Mouse (Mus musculus) forebrain, embryonic 10.5 days (tissue): ENCODE measurements around the gene Rxrb. TPM values are rescaled to one million over a fixed set of nuclear protein-coding genes. Genes with fewer than 3 reads are reported as not detected.

Experiments
- DNase-seq: peaks from one replicate; pipeline ENCODE4 v3.0.0-alpha.2; 2017; ENCODE audit warnings: low spot score; ENCODE audit errors: extremely low spot score
- H3K27ac ChIP-seq: fragments of 300-500 bp; sonication (generic); 2 replicates; pipeline ENCODE4 v1.5.1; 2016; ENCODE audit warnings: mild to moderate bottlenecking
- H3K27me3 ChIP-seq: fragments of 300-500 bp; sonication (generic); 2 replicates; pipeline ENCODE4 v1.6.1; 2016; ENCODE audit warnings: mild to moderate bottlenecking; ENCODE audit not compliant: poor library complexity, severe bottlenecking
- H3K36me3 ChIP-seq: fragments of 300-500 bp; sonication (generic); replicated peaks from 2 replicates; pipeline ENCODE4 v1.6.1; 2016; ENCODE audit warnings: mild to moderate bottlenecking, moderate library complexity
- H3K4me1 ChIP-seq: fragments of 300-500 bp; sonication (generic); 2 replicates; pipeline ENCODE4 v1.6.1; 2016
- H3K4me3 ChIP-seq: fragments of 300-500 bp; sonication (generic); 2 replicates; pipeline ENCODE4 v1.5.1; 2016; ENCODE audit warnings: mild to moderate bottlenecking, moderate library complexity
- H3K9me3 ChIP-seq: fragments of 300-500 bp; sonication (generic); 2 replicates; pipeline ENCODE4 v1.6.1; 2016; ENCODE audit warnings: mild to moderate bottlenecking, moderate library complexity
- WGBS: fragments of 180-500 bp; shearing (Covaris S2); methylation state at CpG from one replicate; pipeline ENCODE4 v1.1.7; 2016; 5-methylcytosine and 5-hydroxymethylcytosine counted together
- polyA plus RNA-seq: library from polyadenylated mRNA; unstranded; fragments of >200 nt; fragmentation: Nextera tagmentation; extraction: Ambion mirVana; gene quantifications from 2 replicates; pipeline ENCODE4 v1.2.1, GENCODE M21; 2016

Gene Rxrb
- polyA plus RNA-seq, 1 experiment from 2014 or later, result 44.5 TPM

GRCm38 (mm10) chr17:34027656-34028223 lies 3.9 kb upstream of the Rxrb start, which contains the start of gene H2-Ke6:
TSS of gene H2-Ke6 (minus strand) at chr17:34028060.
- Histone ChIP-seq H3K27ac (peak within 1 kb of the TSS; percentile 100), H3K4me3 (peak within 1 kb of the TSS; percentile 98), H3K27me3 (no peaks in the 10 kb centered on the region), H3K9me3 (peaks cover 7% of the 10 kb centered on the region), H3K36me3 (peaks cover 40% of the 10 kb centered on the region), H3K4me1 (peaks cover 84% of the 10 kb centered on the region)
- DNase-seq, result peak; percentile 95
- under 1% methylated on average over 49 of the region's 49 CpGs for WGBS

DNA sequence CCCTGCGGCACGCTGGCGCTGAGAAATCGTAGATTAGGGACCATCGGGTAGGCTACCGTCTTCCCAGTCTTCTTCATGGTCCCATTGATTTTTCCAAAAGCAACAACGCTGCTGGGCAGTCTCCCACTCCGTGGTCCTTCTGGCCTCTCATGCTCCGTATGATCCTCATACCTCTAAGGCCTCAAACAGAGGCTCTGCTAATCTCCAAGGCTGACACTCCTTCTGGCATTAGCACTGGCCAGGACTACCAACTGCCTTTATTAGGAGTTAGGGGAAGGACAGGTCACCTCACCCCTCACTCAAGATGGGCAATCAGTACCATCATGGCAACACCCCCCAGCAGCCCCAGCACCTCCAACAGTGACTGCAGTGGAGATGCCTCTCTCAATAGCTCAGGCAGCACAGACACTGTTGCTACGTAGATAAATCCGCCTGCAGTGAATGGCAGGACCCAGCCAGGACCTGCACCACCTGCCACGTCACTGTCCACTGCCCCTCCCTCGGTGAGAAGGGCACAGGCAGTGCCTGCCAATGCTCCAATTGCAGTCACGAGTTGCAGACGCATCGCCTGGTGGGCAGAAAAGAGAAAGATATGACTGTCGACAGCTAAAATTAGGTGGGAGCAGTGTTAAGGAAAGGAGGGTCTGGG lies 3.0 kb upstream of the Rxrb start:
- Histone ChIP-seq H3K9me3 (no peaks in the 10 kb centered on the region), H3K27me3 (no peaks in the 10 kb centered on the region), H3K4me3 (peak overlapping the region; percentile 98), H3K36me3 (peaks cover 38% of the 10 kb centered on the region), H3K27ac (peak overlapping the region; percentile 100), H3K4me1 (peaks cover 85% of the 10 kb centered on the region)
- DNase-seq, result no peak
- WGBS, result 53% methylated on average over 17 of the region's 17 CpGs

- peaks cover 41% of the 10 kb centered on the region for H3K36me3 ChIP-seq
- H3K27ac ChIP-seq, result peak overlapping the region; percentile 100
- peaks cover 85% of the 10 kb centered on the region for H3K4me1 ChIP-seq
- DNase-seq, result no peak
- H3K9me3 ChIP-seq, result no peaks in the 10 kb centered on the region
- H3K27me3 ChIP-seq, result no peaks in the 10 kb centered on the region
- peak overlapping the region; percentile 98 for H3K4me3 ChIP-seq
- WGBS, result 90% methylated on average over 18 of the region's 18 CpGs
These were observed 2.3 kb upstream of the Rxrb start for GRCm38 (mm10) chr17:34029150-34029889.

DNA sequence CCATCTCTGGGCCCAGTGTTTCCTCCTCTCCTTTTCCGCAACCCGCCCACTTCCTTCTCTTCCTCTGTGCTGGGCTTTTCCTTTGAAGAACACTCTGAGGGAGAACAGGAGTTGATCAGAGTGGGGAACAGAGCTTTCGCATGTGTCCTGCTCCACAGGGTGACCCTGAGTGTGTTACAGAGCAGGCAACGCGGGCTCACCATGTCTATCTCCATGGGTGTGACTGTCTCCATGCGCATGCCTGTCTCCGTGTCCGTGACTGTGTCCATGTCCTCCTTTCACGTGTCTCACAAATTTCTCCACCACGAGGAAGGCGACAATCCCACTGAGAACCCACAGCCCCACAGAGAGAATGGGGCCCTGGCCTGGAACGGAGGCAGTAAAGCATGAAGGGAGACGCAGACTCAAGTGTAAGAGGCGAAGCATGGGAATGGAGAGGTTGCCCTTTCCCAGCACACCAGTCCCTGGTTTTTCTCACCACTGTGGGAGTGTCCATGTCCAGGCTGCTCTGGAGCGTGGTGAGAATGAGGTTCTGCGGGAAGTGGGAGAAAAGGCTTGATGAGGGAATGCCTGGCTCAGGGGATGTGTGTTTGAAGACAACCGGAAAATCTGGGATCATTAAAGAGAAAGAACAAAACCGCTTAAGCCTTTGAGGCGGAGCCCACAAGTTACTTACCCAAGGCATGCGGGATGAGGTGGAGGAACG lies 1.6 kb upstream of the Rxrb start:
- H3K4me1 ChIP-seq, result peaks cover 85% of the 10 kb centered on the region
- DNase-seq, result no peak

DNA sequence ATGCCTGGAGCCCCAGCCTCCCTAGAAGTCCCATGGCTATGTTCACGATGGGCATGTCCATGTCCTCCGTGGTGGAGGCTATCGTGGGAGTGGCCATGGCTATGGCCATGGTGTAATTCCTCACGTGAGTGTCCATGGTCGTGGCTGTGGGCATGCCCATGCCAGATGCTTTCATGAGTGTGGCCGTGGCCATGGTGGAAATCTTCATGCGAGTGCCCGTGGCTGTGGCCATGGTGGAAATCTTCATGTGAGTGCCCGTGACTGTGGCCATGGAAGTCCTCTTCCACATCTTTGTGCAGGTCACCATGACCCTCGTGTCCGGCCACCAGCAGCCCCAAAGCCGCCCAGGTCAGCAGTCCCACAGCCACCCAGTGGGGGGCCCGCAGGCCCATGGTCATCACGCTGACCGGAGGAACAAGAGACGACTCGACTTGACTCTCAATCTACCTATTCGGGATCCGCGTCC lies 718 bp upstream of the Rxrb start:
- no peaks in the 10 kb centered on the region for H3K9me3 ChIP-seq
- peak overlapping the region; percentile 98 for H3K4me3 ChIP-seq
- peak overlapping the region; percentile 100 for H3K27ac ChIP-seq
- no peaks in the 10 kb centered on the region for H3K27me3 ChIP-seq
- no peak for DNase-seq
- WGBS, result 7% methylated on average over 20 of the region's 20 CpGs
- H3K36me3 ChIP-seq, result peaks cover 57% of the 10 kb centered on the region
- peaks cover 77% of the 10 kb centered on the region for H3K4me1 ChIP-seq

More for the DNA sequence above, 1.6 kb upstream of the Rxrb start:
- Histone ChIP-seq H3K9me3 (no peaks in the 10 kb centered on the region), H3K27me3 (no peaks in the 10 kb centered on the region), H3K36me3 (peaks cover 49% of the 10 kb centered on the region), H3K27ac (peak overlapping the region; percentile 100), H3K4me3 (peak overlapping the region; percentile 98)
- 79% methylated on average over 21 of the region's 21 CpGs for WGBS

DNA sequence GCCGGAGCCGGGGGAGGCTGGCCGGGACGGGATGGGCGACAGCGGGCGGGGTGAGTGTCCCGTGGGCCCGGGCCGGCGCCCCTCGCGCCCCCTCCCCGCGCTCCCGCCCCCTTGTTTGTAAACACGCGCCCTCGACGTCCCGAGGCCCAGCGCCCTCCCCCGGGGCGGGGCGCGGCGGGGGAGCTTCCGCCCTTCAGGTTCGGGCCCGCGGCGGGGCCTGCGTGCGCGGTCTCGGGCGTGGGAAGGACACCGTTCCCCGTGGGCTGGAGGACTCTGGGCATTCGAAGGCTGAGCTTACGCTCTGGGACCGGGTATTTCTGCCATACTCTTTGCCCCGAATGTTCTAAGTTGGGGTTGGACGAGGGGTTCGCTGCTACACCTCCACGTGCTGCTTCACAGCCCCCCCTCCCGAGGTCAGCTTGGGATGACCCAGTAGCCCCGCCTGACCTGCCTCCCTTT lies 591 bp downstream of the Rxrb start:
- Histone ChIP-seq H3K9me3 (no peaks in the 10 kb centered on the region), H3K4me1 (peaks cover 71% of the 10 kb centered on the region), H3K4me3 (peak overlapping the region; percentile 98), H3K36me3 (peaks cover 70% of the 10 kb centered on the region), H3K27me3 (0 out of 2 replicates have a peak, but pooled peaks cover under 1% of the 10 kb centered on the region), H3K27ac (peak overlapping the region; percentile 100)
- peak; percentile 46 for DNase-seq
- WGBS, result under 1% methylated on average over 45 of the region's 48 CpGs

GRCm38 (mm10) chr17:34032806-34033205 lies 1.2 kb downstream of the Rxrb start:
- no peak for DNase-seq
- peaks cover 76% of the 10 kb centered on the region for H3K36me3 ChIP-seq
- H3K27me3 ChIP-seq, result peaks cover 6% of the 10 kb centered on the region
- 62% methylated on average over 9 of the region's 9 CpGs for WGBS
- H3K9me3 ChIP-seq, result no peaks in the 10 kb centered on the region
- peak overlapping the region; percentile 98 for H3K4me3 ChIP-seq
- peak overlapping the region; percentile 100 for H3K27ac ChIP-seq
- H3K4me1 ChIP-seq, result peaks cover 71% of the 10 kb centered on the region

DNA sequence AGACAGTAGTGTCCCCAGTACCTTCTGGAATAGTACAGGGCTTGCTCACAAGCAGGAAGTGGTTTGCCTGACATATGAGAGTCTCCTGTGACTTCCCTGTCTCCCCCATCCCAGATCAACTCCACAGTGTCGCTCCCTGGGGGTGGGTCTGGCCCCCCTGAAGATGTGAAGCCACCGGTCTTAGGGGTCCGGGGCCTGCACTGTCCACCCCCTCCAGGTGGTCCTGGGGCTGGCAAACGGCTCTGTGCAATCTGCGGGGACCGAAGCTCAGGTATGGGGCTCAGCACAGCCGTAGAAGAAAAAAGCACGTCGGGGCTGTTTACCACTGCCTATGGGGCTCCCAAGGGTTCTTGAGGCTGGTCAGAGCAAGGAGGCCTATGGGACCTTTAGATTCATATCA lies 1.8 kb downstream of the Rxrb start:
- H3K4me1 ChIP-seq, result peaks cover 71% of the 10 kb centered on the region
- H3K4me3 ChIP-seq, result peak overlapping the region; percentile 98
- peaks cover 13% of the 10 kb centered on the region for H3K27me3 ChIP-seq
- no peak for DNase-seq
- WGBS, result 94% methylated on average over 9 of the region's 9 CpGs
- H3K27ac ChIP-seq, result peak overlapping the region; percentile 100; the same call in 1 of the 2 replicates
- H3K36me3 ChIP-seq, result peaks cover 76% of the 10 kb centered on the region
- no peaks in the 10 kb centered on the region for H3K9me3 ChIP-seq

- Histone ChIP-seq H3K36me3 (peaks cover 70% of the 10 kb centered on the region), H3K9me3 (no peaks in the 10 kb centered on the region), H3K4me3 (peak overlapping the region; percentile 98; the same call in 1 of the 2 replicates), H3K4me1 (peaks cover 71% of the 10 kb centered on the region), H3K27ac (no peak overlapping the region), H3K27me3 (peaks cover 19% of the 10 kb centered on the region)
- WGBS, result 77% methylated on average over 10 of the region's 10 CpGs
- peak; percentile 74 for DNase-seq
These were observed 2.5 kb downstream of the Rxrb start for GRCm38 (mm10) chr17:34034064-34034463.

GRCm38 (mm10) chr17:34035517-34035916 lies 3.9 kb downstream of the Rxrb start:
- Histone ChIP-seq H3K4me1 (peaks cover 71% of the 10 kb centered on the region), H3K27me3 (peaks cover 32% of the 10 kb centered on the region), H3K4me3 (peak overlapping the region; percentile 3; the same call in 1 of the 2 replicates), H3K9me3 (no peaks in the 10 kb centered on the region), H3K36me3 (peaks cover 55% of the 10 kb centered on the region), H3K27ac (no peak overlapping the region)
- 89% methylated on average over 9 of the region's 9 CpGs for WGBS
- no peak for DNase-seq

DNA sequence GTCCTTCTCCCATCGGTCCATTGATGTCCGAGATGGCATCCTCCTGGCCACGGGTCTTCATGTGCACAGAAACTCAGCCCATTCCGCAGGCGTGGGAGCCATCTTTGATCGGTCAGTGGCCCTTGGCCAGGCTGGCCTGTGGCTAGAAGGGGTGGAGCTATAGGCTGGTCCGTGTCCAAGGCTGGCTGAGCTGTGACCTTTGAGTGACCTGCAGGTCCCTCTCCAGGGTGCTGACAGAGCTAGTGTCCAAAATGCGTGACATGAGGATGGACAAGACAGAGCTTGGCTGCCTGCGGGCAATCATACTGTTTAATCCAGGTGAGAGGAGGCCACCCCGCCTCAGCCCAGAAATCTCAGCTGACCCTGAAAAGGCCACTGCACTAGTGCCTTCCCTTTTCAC lies 5.0 kb downstream of the Rxrb start:
- Histone ChIP-seq H3K27me3 (peaks cover 43% of the 10 kb centered on the region), H3K4me3 (no peak overlapping the region), H3K36me3 (peaks cover 53% of the 10 kb centered on the region), H3K9me3 (no peaks in the 10 kb centered on the region), H3K4me1 (peaks cover 78% of the 10 kb centered on the region), H3K27ac (no peak overlapping the region)
- DNase-seq, result no peak
- WGBS, result 80% methylated on average over 10 of the region's 10 CpGs

GRCm38 (mm10) chr17:34037241-34037640 lies 5.6 kb downstream of the Rxrb start:
- 87% methylated on average over 7 of the region's 7 CpGs for WGBS
- Histone ChIP-seq H3K9me3 (no peaks in the 10 kb centered on the region), H3K4me3 (no peak overlapping the region), H3K4me1 (peaks cover 79% of the 10 kb centered on the region), H3K27ac (no peak overlapping the region), H3K27me3 (peaks cover 48% of the 10 kb centered on the region), H3K36me3 (peaks cover 53% of the 10 kb centered on the region)
- no peak for DNase-seq
